Mouse (Mus musculus) T-cell, adult 2 months (primary cell): ENCODE data around the gene Gpx4.
A peak's percentile ranks its signal among the peaks of the same experiment; 100 is the strongest.
"Not testable (repeated sequence)": the region's sequence is repeated elsewhere in the genome, so short reads cannot be mapped to it uniquely, and the experiment has no call there.

Source experiments
- DNase-seq: peaks from one replicate; pipeline ENCODE4 v3.0.0; 2022; ENCODE audit warnings: low spot score

Gpx4 gene

DNA sequence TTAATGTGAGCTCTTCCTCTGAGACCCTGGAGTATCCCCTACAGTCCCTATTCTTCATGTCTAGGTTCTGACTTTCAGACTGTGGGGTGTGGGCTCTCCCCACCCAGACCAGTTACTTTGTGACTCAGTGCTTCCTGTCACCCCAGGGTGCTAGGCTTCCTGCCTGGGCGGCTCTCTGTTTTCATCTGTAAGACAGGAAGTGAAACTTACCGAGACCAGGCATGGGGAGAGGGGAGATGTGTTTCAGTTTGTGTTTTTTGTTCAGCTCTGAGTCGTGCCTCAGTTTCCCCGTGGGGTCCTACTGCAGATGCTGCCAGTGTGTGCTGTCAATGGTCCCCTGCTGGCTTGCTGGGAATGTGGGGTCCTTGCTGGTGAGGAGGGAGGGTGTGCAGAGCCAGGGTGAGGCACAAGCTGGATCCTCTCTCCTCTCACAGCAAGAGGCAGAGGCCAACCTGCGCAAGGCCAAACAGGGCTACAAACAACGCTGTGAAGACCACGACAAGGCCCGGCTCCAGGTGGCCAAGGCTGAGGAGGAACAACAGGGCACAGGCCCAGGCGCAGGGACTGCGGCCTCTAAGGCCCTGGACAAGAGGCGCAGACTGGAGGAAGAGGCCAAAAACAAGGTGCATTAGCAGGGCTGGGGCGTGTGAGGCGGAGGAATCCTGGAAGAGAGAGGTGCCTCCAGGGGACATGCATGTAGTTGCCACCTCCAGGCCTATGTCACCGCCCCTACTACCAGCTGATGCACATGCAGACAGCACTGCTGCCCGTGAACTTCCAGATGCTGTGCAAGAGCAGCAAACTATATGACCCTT lies 22.5 kb upstream of the Gpx4 start:
- DNase-seq = peak; percentile 89

GRCm38 (mm10) chr10:80025044-80025347 lies 22.0 kb upstream of the Gpx4 start:
- DNase-seq = no peak

DNA sequence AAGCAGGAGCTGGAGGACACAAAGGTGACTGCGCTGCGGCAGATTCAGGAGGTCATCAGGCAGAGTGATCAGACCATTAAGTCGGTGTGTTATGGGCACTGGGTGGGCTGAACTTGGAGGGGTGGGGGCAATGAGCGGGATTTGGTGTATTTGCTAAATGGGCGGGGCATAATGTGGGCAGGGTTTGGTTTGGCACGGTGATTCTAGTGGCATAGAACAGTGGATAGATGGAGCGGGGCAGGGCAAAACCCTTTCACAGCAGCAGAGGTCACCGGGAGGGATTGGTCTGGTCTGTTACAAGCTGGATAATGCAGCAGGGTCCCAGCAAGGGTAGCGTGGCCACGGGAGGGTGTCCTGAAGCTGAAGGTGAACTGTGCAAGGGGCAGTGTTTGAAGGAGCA lies 21.5 kb upstream of the Gpx4 start:
- DNase-seq = no peak

GRCm38 (mm10) chr10:80025889-80026288 lies 21.1 kb upstream of the Gpx4 start:
- no peak for DNase-seq

DNA sequence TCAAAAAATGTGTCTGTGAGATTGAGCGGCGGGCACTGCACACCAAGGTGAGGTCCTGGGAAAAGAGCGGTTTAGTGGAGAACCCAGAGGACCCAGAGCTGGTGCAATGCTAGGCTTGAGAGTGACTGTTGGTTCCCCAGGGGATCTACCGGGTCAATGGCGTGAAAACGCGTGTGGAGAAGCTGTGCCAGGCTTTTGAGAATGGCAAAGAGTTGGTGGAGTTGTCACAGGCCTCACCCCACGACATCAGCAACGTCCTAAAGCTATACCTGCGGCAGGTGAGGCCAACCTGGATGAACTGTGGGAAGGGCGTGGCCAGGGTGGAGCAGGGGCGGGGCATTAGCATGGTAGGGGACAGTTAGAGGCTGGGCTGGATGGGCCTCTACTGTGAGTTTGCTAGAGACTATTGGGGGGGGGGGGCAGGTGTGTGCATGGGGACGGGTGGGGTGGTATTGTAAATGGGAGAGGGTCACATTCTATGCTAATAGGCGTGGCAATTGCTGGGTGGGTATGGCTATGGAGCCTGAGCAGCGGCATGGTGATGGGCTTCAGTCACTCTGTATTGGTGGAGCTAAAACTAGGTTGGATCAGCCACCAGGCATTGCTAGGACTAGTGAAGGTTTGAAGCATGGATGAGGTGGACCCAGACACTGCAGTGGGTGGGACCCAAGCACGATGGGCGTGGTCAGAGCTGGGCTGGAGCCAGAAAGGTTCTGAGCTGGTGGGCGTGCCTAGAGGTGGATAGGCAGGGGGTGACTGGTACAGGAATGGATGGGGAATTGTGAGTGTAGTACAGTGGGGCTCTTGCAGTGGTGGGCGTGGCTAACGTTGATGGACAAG lies 19.1 kb upstream of the Gpx4 start:
- no peak for DNase-seq

GRCm38 (mm10) chr10:80028521-80028846 lies 18.5 kb upstream of the Gpx4 start:
- DNase-seq = no peak

GRCm38 (mm10) chr10:80030191-80030590 lies 16.8 kb upstream of the Gpx4 start:
- no peak for DNase-seq

DNA sequence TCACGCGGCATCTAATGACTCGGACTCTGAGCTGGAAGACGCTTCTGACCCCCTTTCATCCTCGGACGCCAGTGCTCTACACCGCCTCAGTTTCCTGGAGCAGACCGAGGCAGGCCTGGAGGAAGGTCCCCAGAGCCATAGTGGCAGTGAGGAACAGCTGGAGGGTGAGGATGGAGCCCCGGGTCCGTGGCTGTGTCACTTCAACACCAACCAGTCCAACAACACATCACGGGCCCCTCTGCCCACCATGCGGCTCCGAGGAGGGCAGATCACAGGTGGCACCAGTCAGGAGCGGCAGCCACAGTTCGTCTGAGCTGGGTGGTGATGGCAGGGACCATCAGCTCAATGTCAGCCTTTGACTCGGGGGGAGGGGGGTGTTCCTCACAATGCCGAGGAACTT lies 16.2 kb upstream of the Gpx4 start:
- no peak for DNase-seq

DNA sequence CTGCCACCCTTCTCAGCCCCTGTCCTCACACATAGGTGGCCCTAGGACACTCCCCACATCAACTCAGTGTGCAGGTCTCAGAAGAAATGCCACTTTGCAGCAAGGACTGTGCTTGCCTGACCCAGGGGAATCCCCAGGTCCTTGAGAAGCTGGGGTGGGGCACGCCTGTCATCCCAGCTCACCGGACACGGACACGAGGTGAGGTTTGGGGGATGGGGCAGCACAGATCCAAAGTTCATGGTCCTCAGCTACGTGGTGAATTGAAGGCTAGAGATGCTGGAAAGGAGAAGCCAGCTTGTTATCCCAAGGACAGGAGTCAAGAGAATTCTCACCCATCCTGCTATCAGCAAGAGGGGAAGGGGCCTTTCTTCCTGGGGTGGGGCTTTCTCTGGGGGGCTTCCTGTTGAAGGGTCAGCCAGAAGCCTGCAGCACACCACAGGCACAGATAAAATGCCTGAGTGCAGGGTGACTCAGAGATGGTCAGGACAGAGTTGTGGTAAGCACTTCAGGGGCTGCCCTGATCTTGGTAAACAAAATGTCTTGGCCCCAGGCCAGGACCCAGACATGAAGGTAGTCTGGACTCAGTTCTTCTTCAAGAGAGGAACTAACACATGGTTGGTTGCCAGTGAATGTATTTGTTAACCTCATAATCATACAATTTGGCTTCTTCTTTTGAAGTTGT lies 14.0 kb upstream of the Gpx4 start:
- DNase-seq = peak; percentile 81

- peak; percentile 43 for DNase-seq
Observed at GRCm38 (mm10) chr10:80033511-80034391, 13.2 kb upstream of the Gpx4 start.

GRCm38 (mm10) chr10:80035148-80035547 lies 11.8 kb upstream of the Gpx4 start:
- DNase-seq = no peak

- DNase-seq = no peak
Observed at GRCm38 (mm10) chr10:80035686-80036085, 11.3 kb upstream of the Gpx4 start.

DNA sequence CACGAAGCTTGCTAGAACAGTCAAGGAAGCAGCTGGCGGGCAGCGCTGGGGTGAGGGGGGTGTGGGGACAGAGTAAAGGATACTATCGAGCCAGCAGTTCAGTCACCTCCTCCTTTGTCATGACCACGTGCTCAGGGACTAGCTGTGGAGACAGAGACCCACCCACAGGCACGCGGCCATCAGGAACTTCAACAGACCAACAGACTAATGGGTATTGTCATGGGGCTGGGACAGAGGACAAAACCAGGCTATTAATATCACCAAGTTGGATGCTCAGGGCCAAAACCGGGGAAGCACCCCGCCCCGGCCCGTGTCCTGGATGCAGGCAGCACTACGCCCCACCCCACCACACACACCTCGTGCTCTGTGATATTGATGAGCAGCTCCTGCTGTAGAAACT lies 10.1 kb upstream of the Gpx4 start:
- no peak for DNase-seq

DNA sequence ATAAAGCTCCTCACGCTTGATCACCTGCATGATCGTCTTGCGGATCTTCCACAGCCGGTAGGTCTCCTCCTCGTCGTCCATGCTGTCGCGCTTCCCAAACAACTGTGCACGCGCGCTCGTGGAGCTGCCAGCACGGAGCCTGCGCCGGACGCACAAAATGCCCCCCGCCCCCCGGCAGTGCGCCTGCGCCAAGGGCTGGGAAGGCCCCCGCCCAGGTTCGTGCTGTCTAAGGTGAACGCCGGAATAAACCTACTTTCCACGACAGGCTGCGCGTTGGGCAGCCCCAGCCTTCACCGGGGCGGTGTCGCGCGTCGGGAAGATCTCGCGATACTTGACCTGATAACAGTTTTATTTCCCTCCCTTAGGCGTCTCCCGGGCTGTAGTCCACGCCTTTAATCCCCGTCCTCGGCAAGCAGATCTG lies 7.4 kb upstream of the Gpx4 start, which contains the start of gene Polr2e:
TSS of gene Polr2e (minus strand) at position 237 of the 421 bp plus-strand sequence.
- DNase-seq = peak; percentile 98

DNA sequence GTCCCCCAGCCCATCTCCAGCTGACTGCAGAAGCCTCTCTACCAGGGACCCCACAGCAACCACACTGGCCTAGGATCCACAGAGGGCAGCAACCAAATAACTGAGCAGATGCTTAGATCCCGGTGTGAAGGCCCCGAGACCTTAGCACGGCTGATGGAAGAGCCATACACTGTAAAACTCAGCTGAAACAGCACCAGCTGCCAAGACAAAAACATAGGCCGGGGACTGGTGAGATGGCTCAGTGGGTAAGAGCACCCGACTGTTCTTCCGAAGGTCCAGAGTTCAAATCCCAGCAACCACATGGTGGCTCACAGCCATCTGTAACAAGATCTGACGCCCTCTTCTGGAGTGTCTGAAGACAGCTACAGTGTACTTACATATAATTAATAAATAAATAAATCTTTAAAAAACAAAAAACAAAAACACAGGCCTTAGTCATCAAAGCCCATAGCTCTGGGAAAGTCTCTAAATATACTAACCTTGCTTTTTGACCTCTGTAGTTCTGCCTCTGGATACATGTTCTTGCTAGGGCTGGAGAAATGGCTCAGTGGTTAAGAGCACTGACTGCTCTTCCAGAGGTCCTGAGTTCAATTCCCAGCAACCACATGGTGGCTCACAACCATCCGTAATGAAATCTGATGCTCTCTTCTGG lies 5.4 kb upstream of the Gpx4 start:
- not testable (repeated sequence) for DNase-seq

GRCm38 (mm10) chr10:80044087-80044486 lies 2.9 kb upstream of the Gpx4 start:
- DNase-seq = no peak

- DNase-seq = not testable (repeated sequence)
Observed at GRCm38 (mm10) chr10:80045364-80045763, 1.6 kb upstream of the Gpx4 start.

- DNase-seq = no peak
Observed at GRCm38 (mm10) chr10:80045766-80046165, 1.2 kb upstream of the Gpx4 start.

- DNase-seq = no peak
Observed at GRCm38 (mm10) chr10:80048396-80048795, 1.4 kb downstream of the Gpx4 start.

GRCm38 (mm10) chr10:80048834-80049233 lies 1.9 kb downstream of the Gpx4 start:
- DNase-seq = no peak

- no peak for DNase-seq
Observed at GRCm38 (mm10) chr10:80050244-80050643, 3.3 kb downstream of the Gpx4 start.
